Mouse (Mus musculus) neural tube, embryonic 10.5 days (tissue): Measurements from ENCODE around the gene Fank1.

Experiments used
- DNase-seq: peaks from one replicate; pipeline ENCODE4 v3.0.0-alpha.2; 2017; ENCODE audit warnings: low spot score; ENCODE audit errors: extremely low spot score

Gene Fank1

GRCm38 (mm10) chr7:133891298-133891697, 114.6 kb downstream of the Fank1 start:
- DNase-seq = peak; percentile 4

- DNase-seq = peak; percentile 9
These were observed 115.1 kb downstream of the Fank1 start for GRCm38 (mm10) chr7:133891796-133892195.

- peak; percentile 7 for DNase-seq
These were observed 122.7 kb downstream of the Fank1 start for GRCm38 (mm10) chr7:133899391-133899790.

GRCm38 (mm10) chr7:133908966-133909365, 132.3 kb downstream of the Fank1 start:
- DNase-seq = peak; percentile 9

- peak; percentile 19 for DNase-seq
These were observed 133.2 kb downstream of the Fank1 start for GRCm38 (mm10) chr7:133909833-133910375.

- DNase-seq = no peak
These were observed 135.2 kb downstream of the Fank1 start for GRCm38 (mm10) chr7:133911881-133912280.

GRCm38 (mm10) chr7:133916230-133916629, 139.6 kb downstream of the Fank1 start:
- DNase-seq = no peak

GRCm38 (mm10) chr7:133919306-133919705, 142.6 kb downstream of the Fank1 start:
- DNase-seq = no peak

GRCm38 (mm10) chr7:133919918-133920317, 143.3 kb downstream of the Fank1 start:
- DNase-seq = no peak

- no peak for DNase-seq
These were observed 144.1 kb downstream of the Fank1 start for GRCm38 (mm10) chr7:133920724-133921123.

- no peak for DNase-seq
These were observed 144.6 kb downstream of the Fank1 start for GRCm38 (mm10) chr7:133921291-133921690.

GRCm38 (mm10) chr7:133923994-133924393, 147.3 kb downstream of the Fank1 start:
- no peak for DNase-seq

GRCm38 (mm10) chr7:133925771-133926170, 149.1 kb downstream of the Fank1 start:
- DNase-seq = no peak

GRCm38 (mm10) chr7:133928981-133929380, 152.3 kb downstream of the Fank1 start:
- no peak for DNase-seq
